Mouse (Mus musculus) hindlimb bud, embryonic 11.5 days (tissue): ENCODE results near the gene Gm17304.

Experiments used
- DNase-seq: peaks from one replicate; pipeline ENCODE4 v3.0.0-alpha.2; 2012; ENCODE audit warnings: low read depth, low spot score; ENCODE audit errors: extremely low spot score

The Gm17304 gene

GRCm38 (mm10) chr5:106622193-106622592 is 13.3 kb downstream of the Gm17304 start:
- DNase-seq: no peak

- DNase-seq: no peak
These were observed 14.4 kb downstream of the Gm17304 start for GRCm38 (mm10) chr5:106623337-106623736.

GRCm38 (mm10) chr5:106628369-106629149 is 19.7 kb downstream of the Gm17304 start:
- DNase-seq: no peak

GRCm38 (mm10) chr5:106636423-106636946 is 27.6 kb downstream of the Gm17304 start:
- DNase-seq: no peak

- no peak for DNase-seq
These were observed 30.7 kb downstream of the Gm17304 start for GRCm38 (mm10) chr5:106639627-106640026.

GRCm38 (mm10) chr5:106640235-106640809 is 31.4 kb downstream of the Gm17304 start:
- no peak for DNase-seq

- no peak for DNase-seq
These were observed 33.0 kb downstream of the Gm17304 start for GRCm38 (mm10) chr5:106641876-106642275.

- no peak for DNase-seq
These were observed 34.5 kb downstream of the Gm17304 start for GRCm38 (mm10) chr5:106643434-106643833.

GRCm38 (mm10) chr5:106649441-106649840 is 40.5 kb downstream of the Gm17304 start:
- DNase-seq: no peak

GRCm38 (mm10) chr5:106649995-106650394 is 41.1 kb downstream of the Gm17304 start:
- no peak for DNase-seq

GRCm38 (mm10) chr5:106652220-106652753 is 43.4 kb downstream of the Gm17304 start:
- no peak for DNase-seq

GRCm38 (mm10) chr5:106652790-106653328 is 44.0 kb downstream of the Gm17304 start:
- no peak for DNase-seq
